Mouse (Mus musculus) erythroid progenitor cell, adult 5-6 weeks (primary cell): Measurements from ENCODE around the gene Azin2. TPM values are rescaled to one million over a fixed set of nuclear protein-coding genes. Genes with fewer than 3 reads are reported as not detected.

Experiments
- ATAC-seq: replicated peaks from 2 replicates; pipeline ENCODE4 v1.8.0; 2016; ENCODE audit warnings: moderate number of reproducible peaks, mild to moderate bottlenecking, moderate TSS enrichment, inconsistent platforms; ENCODE audit not compliant: poor library complexity, low FRiP score, severe bottlenecking
- total RNA-seq, 2 experiments: library from RNA; stranded (forward) in 1 of 2; stranded (reverse) in 1 of 2; fragments of 150-400 nt in 1 of 2; fragments of 186-747, 209-891 nt in 1 of 2; gene quantifications; 2 replicates each; pipeline versions ENCODE4 v1.2.3 to v1.2.4; 2015 to 2017; ENCODE audit warnings: low replicate concordance in 2 of 2

The Azin2 gene
- total RNA-seq, 2 experiments from 2014 or later = 3.4 TPM; not detected in 1

GRCm38 (mm10) chr4:128948137-128948674 lies 14.0 kb downstream of the Azin2 start:
- 0 out of 2 replicates have a peak, but pooled peaks have one; percentile 16 for ATAC-seq

- no peak for ATAC-seq
These were observed 14.8 kb downstream of the Azin2 start for GRCm38 (mm10) chr4:128947326-128947933.

- no peak for ATAC-seq
These were observed 15.5 kb downstream of the Azin2 start for GRCm38 (mm10) chr4:128946736-128947135.

GRCm38 (mm10) chr4:128942346-128942745 lies 19.9 kb downstream of the Azin2 start:
- no peak for ATAC-seq

DNA sequence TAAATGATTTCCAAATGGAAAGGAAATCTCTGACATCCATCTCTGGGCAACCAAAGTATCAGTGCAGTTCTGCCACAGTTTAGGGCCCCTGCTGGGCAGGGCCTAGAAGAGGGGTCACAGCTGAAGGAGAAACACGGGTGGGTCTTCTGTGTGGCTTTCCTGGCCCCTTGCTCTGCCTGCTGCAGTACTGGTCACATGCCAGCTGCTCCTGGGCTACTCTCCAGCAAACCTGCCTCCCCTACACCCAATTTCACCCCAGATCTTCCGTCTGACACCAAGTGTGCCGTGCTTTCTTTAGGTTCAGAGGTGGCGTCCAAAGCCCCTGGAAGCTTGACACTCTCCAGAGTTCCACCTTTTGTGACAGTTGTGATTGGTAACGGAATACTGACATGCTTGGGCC lies 26.6 kb downstream of the Azin2 start:
- ATAC-seq = no peak

GRCm38 (mm10) chr4:128932783-128933182 lies 29.5 kb downstream of the Azin2 start:
- ATAC-seq = no peak

DNA sequence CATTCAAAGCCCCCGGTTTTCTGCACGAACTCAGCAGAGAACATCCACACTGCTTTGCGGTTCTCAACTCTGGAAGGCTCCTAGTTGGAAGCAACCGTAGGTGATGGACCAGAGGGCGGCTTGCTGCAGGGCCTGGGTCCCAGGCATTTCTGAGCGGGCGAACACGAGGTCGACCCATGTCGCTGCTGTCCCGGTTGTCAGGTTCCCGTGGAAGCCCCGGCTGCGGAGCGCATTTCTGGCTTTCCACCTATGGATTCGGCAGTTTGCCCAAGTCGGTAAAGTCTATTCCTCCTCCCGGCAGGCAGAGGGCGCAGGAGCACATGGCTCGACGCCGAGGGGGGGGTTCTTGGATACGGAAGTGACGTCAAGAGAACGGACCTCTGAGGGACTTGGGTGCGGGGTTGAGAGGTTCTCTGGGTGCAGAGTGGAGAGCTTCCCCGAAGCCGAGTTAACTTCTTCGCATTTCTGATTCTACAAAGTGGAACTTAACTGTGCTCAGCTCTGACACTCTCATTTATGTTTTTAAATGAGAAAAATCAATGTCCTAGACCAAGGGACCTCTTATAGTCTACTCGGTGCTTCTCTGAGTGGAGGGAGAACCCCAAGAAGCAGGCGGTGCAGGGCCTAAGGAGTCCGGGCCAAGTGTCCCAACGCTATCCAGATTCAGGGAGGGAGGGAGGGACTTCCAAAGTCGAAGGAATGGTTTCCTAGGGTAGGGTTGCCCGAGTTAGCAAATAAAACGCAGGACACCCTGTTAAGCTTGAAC lies 37.2 kb downstream of the Azin2 start:
- no peak for ATAC-seq

DNA sequence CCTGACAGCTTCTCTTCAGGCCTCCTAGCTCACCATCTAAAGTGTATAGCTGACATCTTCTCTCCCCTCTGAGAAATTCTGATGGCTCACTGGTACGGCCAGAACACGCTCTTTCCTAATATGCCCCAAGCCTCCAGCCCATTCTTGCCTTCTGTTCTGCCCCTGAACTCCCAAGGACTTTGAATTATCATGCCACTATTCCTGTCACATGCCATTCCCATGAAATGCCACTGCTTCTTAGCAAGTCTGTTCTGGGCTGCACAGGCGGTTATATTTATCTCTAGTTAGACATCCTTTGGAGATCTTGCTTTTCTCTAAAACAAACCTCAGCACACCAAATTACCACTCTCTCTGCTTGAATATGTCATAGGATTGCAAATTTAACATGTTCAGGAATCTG lies 38.6 kb downstream of the Azin2 start:
- no peak for ATAC-seq

DNA sequence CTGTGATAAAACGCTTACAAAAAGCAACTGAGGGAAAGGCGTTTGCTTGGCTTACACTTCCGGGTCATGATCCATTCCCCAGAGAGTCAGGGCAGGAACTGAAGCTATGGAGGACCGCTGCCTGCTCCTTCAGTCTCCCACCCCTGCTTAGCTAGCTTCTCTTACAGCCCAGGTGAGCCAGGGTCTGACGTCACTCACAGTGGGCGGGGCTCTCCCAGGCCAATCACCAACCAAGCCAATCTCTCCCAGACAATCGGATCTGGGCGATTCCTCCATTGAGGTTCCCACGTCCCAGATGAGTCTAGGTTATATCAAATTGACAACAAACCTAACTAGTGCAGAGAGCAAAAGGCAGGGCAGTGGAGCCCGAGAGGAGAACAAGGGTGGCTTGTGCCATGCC lies 43.1 kb downstream of the Azin2 start:
- no peak for ATAC-seq

GRCm38 (mm10) chr4:128918187-128918586 lies 44.1 kb downstream of the Azin2 start:
- no peak for ATAC-seq

GRCm38 (mm10) chr4:128917756-128918155 lies 44.5 kb downstream of the Azin2 start:
- no peak for ATAC-seq

DNA sequence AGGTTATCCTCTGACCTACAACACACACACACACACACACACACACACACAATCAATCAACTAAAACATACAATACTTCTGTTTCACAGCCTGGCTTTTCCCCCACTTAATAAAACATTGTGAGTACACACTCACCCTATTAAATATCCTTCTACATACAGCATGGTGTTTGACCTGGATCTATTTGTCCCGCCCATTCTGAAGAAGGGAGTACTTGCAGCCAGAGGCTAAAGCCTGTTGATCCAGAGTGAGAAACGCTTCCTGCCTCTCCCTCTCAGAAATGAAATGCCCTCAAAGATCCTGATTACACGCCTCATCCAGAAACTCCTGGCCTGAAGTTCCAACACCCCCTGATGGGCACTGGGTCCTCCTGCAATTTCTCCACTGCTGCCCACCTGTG lies 45.1 kb downstream of the Azin2 start:
- no peak for ATAC-seq

- no peak for ATAC-seq
These were observed 48.4 kb downstream of the Azin2 start for GRCm38 (mm10) chr4:128913794-128914193.

DNA sequence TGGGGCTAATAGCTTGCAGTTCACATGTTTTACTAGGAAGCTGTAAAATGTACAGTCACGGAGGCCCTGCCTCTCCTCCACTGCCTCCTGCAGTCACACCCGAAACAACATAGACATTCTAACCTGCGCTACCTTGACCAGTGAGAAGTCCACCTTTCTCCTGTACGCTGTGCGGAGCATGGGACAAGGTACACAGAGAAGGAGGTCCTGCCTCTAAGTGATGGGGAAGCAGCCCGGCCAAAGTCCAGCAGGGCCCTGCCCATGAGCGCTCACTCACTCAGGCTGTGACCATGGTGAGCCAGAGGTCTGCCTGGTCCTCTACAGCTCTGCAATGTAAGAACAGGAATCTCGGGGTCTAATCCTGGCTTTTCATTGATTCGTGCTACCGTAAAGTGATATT lies 50.2 kb downstream of the Azin2 start:
- no peak for ATAC-seq

DNA sequence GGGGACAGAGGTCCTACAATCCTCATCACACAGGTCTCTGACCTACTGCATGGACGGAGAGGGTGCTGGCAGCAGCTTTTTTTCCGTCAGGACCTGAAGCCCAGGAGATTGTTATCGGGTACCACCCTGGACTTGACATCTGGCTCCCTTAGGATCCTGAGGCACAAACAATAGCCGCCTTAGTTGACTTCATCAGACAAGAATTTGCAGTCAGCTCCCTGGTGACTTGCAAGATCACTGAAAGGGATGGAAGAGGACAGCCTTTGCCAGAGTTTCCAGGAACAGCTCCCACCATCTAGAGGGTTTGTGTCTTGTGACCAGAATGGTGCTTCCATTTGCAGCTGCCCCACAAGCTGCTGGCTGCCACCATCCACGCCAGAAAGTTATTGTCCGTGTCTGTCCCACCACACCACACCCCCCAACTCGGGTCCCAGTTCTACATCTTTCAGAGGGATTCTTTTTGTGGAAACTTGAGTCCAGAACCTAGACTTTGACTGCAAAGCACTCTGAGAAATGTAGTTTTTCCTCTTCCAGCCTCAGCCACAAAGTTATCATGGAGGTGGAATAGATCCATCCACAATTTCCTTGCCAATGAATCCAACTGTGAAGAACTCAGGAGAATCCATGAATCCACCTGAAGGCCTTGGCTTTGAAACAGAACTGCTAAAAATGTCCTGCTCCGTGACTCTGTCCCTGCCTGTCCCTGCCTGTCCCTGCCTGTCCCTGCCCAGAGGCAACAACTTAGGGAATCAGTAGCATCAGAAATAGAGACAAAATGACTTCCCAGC lies 51.8 kb downstream of the Azin2 start:
- no peak for ATAC-seq

- ATAC-seq = no peak
These were observed 52.8 kb downstream of the Azin2 start for GRCm38 (mm10) chr4:128909378-128909831.

DNA sequence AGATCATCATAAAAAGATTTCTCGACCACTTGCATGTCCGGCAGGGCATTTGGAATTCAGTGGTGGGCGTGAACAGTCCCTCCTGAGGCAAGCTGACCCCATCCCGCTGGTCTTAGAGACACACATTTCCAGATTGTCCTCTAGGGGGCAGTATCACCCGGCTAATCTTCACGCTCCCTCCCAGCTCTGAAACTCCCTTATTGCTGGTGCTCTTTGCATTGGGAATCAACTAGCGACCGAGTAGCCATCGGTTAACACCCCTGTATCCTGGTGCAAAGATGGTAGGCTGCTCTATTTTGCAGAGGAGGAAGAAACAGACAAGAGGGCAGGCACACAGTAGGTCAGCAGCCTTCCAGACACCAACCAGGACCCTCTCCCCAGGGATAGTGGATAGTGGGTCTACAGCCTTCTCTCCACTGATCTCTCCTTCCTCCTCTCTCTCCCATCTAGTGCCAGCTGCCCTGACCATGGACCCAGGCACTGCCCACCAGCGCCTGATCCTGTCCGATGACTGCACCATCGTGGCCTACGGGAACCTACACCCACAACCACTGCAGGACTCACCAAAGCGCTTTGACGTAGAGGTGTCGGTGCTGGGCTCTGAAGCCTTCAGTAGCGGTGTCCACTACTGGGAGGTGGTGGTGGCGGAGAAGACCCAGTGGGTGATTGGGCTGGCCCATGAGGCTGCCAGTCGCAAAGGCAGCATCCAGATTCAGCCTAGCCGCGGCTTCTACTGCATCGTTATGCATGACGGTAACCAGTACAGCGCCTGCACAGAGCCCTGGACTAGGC lies 53.5 kb downstream of the Azin2 start:
- peak; percentile 57; the same call in 1 of the 2 replicates for ATAC-seq

DNA sequence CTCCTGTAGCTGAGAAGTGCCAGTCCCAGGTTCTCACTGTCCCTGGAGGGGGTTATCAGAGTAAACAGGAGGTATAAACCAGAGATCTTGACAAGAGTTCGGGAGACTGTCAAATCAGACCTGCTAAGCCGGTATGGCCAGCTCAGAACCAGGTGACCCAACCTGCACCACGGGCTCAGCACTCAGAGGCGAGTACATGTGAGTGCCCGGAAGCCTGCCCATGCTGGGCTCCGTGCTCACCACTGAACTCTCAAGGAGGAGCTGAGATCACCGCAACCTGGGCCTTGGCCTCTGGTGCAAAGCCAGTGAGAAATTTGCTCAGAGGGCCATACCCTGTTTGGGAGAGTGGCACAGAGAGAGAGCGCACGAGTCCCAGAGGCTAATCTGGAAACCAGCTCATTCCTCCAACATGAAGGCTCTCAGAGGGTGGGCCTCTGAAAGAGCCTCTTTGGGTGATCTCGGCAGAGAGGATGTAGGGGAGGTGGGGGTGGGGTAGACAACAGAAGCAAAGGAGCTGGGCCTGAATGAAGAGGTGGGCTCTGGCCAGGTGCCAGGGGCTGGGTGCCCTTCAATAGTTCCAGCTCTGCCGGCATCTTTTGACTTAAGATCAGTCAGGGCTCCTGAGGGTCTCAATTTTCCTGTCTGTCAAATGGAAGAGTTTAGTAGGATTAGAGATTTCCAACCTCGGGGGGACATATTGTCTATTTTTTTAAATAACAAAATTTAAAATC lies 54.8 kb downstream of the Azin2 start:
- no peak for ATAC-seq

DNA sequence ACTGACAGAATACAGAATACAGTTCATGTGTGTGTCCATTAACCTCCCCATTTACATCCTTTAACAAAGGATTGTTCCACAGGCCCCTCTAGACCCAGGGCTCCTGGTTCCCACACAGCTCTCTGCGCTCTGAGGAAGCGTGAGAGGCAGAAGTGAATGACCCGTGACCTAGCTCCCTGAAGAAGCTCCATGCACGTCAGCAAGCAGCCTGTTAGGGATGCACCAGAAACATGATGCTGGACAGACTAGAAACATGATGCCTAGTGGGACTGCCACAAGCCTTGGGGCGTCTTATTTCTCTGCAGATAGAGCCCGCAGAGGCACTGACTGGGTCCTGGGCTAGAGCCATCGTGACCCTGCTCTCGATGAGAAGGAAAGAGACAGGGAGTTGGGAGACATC lies 55.5 kb downstream of the Azin2 start:
- ATAC-seq = no peak
